Mouse (Mus musculus) inflammation-experienced regulatory T-cells, adult 6 months (primary cell): ENCODE data around the gene B4galt1. TPM values are rescaled to one million over a fixed set of nuclear protein-coding genes. Genes with fewer than 3 reads are reported as not detected.
A peak's percentile ranks its signal among the peaks of the same experiment; 100 is the strongest.
"Not testable (repeated sequence)": the region's sequence is repeated elsewhere in the genome, so short reads cannot be mapped to it uniquely, and the experiment has no call there.

ENCODE experiments used
- ATAC-seq: one replicate; pipeline ENCODE4 v1.8.0; 2017
- polyA plus RNA-seq, 3 experiments: library from polyadenylated mRNA; unstranded; fragments of 100-300 nt; shearing (Covaris generic); gene quantifications; one replicate each; pipeline ENCODE4 v1.2.1; 2017

The B4galt1 gene
- polyA plus RNA-seq, 3 experiments from 2014 or later = 47.2 to 79.0 (median 56.0) TPM

DNA sequence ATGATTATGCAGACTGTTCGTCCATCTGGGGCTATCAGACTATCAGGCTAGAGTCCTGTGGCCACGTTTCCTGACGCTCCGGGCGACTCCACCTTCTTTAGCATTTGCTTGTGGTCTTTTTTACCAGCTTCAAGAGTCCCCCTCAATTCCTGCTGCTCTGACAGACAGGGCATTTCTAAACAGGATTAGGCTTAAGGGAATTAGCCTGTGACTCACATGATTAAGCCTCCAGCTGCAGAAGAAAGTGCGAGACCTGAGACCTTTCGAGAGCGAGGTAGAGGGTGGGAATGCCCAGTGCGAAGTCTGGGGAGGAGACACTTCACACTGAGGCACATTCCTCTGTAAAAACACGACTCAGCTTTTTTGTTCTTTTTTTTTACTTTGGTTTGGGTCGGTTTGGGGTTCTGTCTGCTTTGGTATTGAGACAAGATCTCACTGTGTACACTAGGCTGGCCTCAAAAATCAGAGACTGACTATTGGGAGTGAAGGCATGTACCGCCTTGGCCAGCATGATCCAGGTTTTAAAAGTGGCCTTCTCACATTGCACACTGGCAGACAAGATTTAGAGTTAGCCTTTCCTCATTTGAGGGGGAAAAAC lies 37.9 kb downstream of the B4galt1 start:
- no peak for ATAC-seq

GRCm38 (mm10) chr4:40815120-40815519 lies 38.7 kb downstream of the B4galt1 start:
- peak; percentile 25 for ATAC-seq

DNA sequence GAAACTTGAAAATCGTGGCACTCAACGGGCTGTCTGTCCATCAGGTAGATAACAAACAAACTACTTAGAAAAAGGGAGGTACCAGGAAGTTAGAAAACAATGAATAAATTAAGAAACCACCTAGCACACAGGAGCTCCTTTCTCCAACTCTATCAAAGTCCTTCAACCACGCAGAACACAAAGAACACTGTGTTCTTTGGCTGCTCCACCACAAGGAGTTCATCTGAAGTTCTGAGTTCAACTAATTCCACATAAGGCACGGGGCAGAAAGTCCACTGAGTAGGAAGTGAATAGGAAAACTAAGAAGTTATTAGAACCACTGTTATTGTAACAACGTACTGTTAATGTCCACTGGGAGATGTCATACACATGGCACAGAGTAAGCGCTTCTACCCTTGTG lies 39.4 kb downstream of the B4galt1 start:
- no peak for ATAC-seq

DNA sequence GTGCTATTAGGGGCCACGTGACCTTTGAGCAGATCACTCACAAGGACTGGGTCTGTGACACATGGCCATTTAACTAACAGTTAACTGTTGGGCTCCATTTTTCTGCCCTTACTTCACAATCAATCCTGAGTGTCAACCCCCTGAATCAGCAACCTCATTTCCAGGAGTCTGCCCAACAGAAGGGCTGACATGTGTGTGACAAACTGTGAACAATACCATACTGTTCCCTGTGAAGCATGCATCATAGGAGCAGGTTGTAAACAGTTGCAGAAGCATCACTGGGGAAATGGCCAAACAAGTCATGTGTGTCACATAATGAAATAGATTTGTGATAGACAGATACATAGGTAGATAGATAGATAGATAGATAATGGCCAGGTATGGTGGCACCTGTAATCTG lies 40.9 kb downstream of the B4galt1 start:
- no peak for ATAC-seq

DNA sequence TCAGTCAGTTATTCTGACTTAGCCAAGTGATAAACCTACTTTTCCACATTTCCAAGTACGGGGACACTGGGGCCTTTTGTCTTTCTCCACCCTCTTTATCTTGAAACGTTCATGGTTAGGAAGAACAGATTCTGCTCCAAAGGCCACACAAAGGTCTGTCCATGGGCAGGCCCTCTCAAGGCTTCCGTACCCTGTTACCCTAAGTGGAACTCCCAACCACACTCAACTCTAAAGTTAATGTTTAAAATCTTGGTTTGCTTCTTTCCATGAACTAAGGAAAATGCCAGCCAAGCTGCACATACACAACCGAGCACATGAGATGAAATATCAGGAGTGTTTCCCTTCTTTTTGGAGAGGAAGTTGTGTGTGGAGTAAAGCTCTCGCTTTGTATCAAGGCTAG lies 43.3 kb downstream of the B4galt1 start:
- no peak for ATAC-seq

DNA sequence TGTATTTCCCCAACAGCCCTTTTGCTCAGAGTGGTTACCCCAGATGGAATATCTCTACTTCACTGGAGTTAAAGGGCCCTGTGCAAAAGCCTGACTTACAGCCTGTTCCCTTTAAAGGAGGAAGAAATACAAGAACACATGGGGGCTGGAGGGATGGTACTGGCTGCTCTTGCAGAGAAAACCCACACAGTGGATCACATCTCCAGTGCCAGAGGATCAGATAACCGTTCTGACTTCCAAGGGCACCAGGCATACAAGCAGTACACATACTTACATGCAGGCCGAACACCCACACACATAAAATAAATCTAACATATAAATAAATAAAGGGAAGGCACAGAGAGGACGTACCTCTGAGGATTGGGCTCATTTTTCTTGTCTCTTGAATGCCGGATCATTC lies 46.4 kb downstream of the B4galt1 start:
- ATAC-seq = no peak

DNA sequence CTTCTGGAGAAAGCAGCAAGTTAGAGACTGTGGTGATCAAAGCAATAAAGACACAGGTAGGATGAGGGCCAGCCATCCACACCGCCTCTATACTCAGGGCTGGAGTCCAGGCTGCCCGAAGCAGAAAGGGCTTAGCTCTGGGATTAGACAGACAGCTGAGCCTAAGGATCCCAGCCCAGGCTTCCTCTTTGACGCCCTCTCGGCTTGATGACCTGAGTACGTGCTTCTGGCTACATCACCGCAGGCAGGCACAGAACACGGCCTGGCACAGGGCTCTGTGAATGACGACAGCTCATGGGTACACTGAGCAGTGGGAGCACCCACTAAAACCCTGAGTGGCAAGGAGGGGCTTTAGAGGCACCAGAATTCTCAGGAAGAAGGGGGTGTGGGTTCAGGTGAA lies 48.4 kb downstream of the B4galt1 start:
- ATAC-seq = no peak

DNA sequence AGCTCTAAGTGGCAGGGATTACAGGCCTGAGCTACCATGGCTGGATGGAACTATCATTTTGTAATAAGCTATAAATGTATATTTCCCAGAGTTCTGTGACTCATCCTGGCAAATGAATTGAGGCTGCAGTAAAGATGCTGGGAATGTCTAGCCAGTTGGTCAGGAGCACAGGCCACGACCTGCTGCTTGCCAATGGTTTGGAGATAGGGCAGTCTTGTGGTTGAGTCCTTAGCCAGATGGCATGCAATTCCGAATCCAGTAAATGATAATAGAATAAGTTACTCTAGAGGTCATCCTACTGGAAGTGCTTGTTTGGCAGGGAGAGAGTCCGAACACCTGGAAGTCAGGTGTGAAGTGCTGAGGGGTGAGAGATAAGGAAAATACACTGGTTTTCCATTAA lies 51.0 kb downstream of the B4galt1 start:
- ATAC-seq = no peak

- ATAC-seq = no peak
These were observed 51.9 kb downstream of the B4galt1 start for GRCm38 (mm10) chr4:40801908-40802307.

GRCm38 (mm10) chr4:40800873-40801272 lies 52.9 kb downstream of the B4galt1 start:
- no peak for ATAC-seq

GRCm38 (mm10) chr4:40798833-40799555 lies 54.8 kb downstream of the B4galt1 start:
- not testable (repeated sequence) for ATAC-seq

GRCm38 (mm10) chr4:40795761-40796160 lies 58.0 kb downstream of the B4galt1 start:
- no peak for ATAC-seq

GRCm38 (mm10) chr4:40794320-40794719 lies 59.5 kb downstream of the B4galt1 start:
- ATAC-seq = no peak

DNA sequence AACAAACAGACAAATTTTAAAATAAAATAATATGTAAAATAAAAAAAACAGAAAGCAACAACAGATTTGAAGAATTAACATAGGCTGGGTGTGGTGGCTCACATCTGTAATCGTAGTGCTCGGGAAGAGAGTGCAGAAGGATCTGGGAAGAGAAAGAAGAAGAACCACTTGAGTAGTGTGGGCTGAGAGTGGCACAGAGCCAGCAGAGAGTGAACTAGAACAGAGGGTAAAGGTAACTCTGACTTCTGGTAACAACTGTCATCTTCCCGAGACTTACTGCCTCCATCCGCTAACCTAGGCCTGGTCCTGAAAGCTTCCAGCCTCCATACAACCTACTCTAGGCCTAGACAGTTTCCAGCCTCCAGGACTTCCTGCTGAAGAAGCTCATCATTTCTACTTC lies 62.6 kb downstream of the B4galt1 start:
- ATAC-seq = no peak

DNA sequence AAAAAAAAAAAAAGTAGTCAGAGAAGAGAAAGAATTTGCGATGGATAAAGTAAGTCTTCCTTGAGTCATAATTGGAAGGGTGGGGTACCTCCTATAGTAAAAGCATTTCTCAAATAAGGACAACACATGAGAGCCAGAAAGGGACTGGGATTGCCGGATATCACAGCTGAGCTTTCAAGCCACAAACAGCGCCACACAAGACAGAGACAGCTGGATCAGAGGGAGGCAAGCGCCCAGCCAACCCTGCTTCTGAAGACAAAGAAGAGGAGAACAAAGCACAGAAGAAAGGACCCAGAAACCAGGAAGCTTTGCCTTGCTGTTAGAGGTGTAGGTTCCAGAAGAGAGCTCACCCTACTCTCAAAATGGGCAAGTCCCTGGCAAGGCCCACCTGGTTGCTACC lies 67.2 kb downstream of the B4galt1 start:
- ATAC-seq = no peak

DNA sequence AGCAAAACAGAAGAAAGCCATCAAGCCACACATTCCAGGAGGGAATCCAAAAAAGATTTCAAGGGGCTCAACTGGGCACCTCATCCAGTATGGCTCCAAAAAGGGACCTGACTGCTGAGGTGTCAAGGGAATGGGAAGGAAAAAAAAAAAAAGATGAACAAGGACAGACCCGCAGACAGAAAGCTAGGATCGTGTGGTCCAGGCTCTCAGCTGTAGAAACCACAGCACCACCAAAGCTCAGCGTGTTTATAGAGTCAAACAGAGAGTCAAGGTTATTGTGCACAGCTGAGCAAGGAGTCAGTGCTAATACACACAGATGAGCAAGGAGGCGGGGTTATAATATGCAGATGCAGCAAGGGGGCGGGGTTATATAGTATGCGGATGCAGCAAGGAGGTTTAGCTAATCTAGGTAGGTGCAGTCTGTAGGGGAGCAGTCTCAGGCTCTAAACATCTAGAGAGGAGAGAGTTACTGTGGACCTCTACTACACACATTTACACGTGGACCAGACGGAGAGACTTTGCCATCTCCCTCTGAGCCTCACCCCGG lies 68.1 kb downstream of the B4galt1 start:
- ATAC-seq = no peak

DNA sequence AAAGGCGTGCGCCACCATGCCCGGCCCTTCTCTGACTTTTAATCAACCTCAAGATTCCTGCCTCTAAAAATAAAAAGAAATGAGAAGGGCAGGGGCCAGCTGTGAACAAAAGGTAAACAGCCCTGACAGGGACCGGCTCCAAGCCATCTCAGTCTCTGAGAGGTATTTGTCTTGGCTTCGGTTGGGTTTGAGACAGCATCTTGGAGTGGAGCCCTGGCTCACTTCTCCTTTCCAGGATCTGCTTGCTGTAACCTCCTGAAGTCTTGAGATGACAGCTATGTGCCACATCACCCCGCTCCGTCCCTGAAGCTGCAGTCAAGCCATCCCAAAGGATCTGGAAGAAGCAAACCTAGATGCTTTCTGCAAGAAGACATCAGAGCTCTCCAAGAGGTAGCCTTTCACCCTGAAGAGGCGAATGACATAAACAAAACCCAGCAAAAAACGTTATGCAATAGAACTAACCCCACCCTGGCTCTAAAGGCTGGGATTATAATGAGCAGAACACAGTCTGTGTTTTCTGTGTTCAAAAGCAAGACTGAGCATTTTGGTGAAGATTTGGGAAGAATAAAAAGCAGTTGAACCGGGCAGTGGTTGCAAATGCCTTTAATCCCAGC lies 69.1 kb downstream of the B4galt1 start:
- ATAC-seq = no peak

DNA sequence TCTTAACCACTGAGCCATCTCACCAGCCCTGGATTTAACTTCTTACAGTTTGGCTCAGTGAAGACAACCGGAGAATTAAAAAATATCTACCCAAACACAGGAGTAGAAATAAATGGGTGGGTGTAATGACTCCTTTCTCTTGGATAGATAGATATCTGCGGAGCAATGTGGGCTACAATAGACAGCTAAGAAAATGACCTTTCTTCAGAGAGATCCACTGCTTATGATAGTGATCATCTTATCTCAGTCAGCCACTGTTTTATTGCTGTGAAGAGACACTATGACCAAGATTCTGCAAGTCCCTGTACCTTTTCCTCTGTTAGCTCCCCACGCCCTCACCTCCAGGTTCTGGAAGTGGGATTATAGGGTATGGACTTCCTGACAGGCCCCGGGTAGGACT lies 70.8 kb downstream of the B4galt1 start:
- no peak for ATAC-seq

- peak; percentile 76 for ATAC-seq
These were observed 71.9 kb downstream of the B4galt1 start for GRCm38 (mm10) chr4:40781797-40782495.

- peak; percentile 82 for ATAC-seq
These were observed 72.7 kb downstream of the B4galt1 start for GRCm38 (mm10) chr4:40781143-40781542.

GRCm38 (mm10) chr4:40778656-40779055 lies 75.1 kb downstream of the B4galt1 start:
- no peak for ATAC-seq

DNA sequence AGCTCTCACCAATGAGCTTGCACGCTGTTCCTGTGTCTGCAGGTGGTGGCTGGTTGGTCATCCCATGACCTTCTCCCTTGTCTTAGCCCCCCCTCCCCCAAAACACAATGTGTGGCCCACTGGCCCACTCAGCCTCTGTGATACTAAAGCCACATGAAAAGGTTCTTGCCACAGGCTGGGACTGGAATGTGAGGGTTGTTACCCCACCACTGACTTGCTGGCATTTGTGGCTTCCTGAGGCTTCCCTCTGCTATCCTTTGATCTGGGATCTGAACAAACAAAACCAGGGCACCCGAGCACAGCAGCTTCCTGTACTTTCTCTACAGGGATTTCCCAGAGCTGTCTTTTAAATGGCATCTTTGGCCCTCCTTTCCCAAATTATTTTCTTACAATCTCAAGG lies 76.7 kb downstream of the B4galt1 start:
- ATAC-seq = no peak

GRCm38 (mm10) chr4:40776416-40776815 lies 77.4 kb downstream of the B4galt1 start:
- no peak for ATAC-seq
